Mouse (Mus musculus): ENCODE data around the gene Mettl7a2. TPM values are rescaled to one million over a fixed set of nuclear protein-coding genes. Genes with fewer than 3 reads are reported as not detected.
A peak's percentile ranks its signal among the peaks of the same experiment; 100 is the strongest.
"Not testable (repeated sequence)": the region's sequence is repeated elsewhere in the genome, so short reads cannot be mapped to it uniquely, and the experiment has no call there.

The Mettl7a2 gene
- polyA plus RNA-seq, 1 experiment: not detected

GRCm38 (mm10) chr15:100319884-100320283, 33.1 kb upstream of the Mettl7a2 start:
- Histone ChIP-seq H3K27ac (ENCODE audit: insufficient read depth, low read length) (no peak overlapping the region), H3K4me1 (ENCODE audit: control insufficient read depth, insufficient read depth, low read length) (no peaks in the 10 kb centered on the region), H3K4me3 (ENCODE audit: insufficient read depth, low read length) (no peak overlapping the region)
- TF ChIP-seq CTCF (IDR thresholded peaks at IDR 0.05; ENCODE audit: extremely low read depth, insufficient read depth, low read length) (no peak), POLR2A (IDR thresholded peaks at IDR 0.05; ENCODE audit: extremely low read depth, insufficient read depth, low read length) (no peak)

DNA sequence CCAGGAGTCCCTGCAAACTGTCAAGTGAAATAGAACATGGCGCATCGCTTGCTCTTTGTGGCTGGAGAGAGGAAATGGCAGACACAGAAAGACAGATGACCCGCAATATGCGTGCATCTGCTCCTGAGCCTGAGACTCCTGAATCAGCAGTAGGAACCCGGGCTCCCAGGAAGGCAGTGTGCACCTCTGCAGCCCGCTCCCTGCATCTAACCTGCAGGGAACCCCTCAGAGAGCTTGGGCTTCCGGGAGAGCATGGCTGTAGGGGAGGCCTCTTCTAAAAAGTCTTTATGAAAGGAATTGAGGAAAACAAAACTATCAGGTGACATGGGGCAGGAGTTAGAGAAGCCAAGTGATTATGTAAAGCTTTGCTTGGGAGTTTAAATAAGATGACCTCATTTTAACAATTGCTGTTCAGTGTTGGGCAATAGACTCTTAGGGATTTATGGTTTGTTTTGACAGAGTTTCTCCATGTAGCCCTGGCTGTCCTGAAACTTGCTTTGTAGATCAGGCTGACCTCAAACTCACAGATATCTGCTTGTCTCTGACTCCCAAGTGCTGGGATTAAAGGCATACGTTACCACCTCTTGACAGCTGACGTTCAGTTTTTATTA, 32.6 kb upstream of the Mettl7a2 start:
- no peak overlapping the region for H3K4me3 ChIP-seq (ENCODE audit: insufficient read depth, low read length)
- H3K4me1 ChIP-seq (ENCODE audit: control insufficient read depth, insufficient read depth, low read length): no peaks in the 10 kb centered on the region
- TF ChIP-seq POLR2A (IDR thresholded peaks at IDR 0.05; ENCODE audit: extremely low read depth, insufficient read depth, low read length) (no peak), CTCF (IDR thresholded peaks at IDR 0.05; ENCODE audit: extremely low read depth, insufficient read depth, low read length) (no peak)
- no peak overlapping the region for H3K27ac ChIP-seq (ENCODE audit: insufficient read depth, low read length)

GRCm38 (mm10) chr15:100321134-100321533, 31.9 kb upstream of the Mettl7a2 start:
- Histone ChIP-seq H3K4me1 (ENCODE audit: control insufficient read depth, insufficient read depth, low read length) (no peaks in the 10 kb centered on the region), H3K4me3 (ENCODE audit: insufficient read depth, low read length) (no peak overlapping the region), H3K27ac (ENCODE audit: insufficient read depth, low read length) (no peak overlapping the region)
- TF ChIP-seq POLR2A (IDR thresholded peaks at IDR 0.05; ENCODE audit: extremely low read depth, insufficient read depth, low read length): no peak
- 0 out of 2 replicates have a peak, but pooled peaks have one; percentile 3 for TF ChIP-seq CTCF (IDR thresholded peaks at IDR 0.05; ENCODE audit: extremely low read depth, insufficient read depth, low read length)

- Histone ChIP-seq H3K4me3 (ENCODE audit: insufficient read depth, low read length) (no peak overlapping the region), H3K4me1 (ENCODE audit: control insufficient read depth, insufficient read depth, low read length) (no peaks in the 10 kb centered on the region; the same call in 1 of the 2 replicates), H3K27ac (ENCODE audit: insufficient read depth, low read length) (no peak overlapping the region; the same call in 1 of the 2 replicates)
- TF ChIP-seq CTCF (IDR thresholded peaks at IDR 0.05; ENCODE audit: extremely low read depth, insufficient read depth, low read length): no peak
- TF ChIP-seq POLR2A (IDR thresholded peaks at IDR 0.05; ENCODE audit: extremely low read depth, insufficient read depth, low read length): no peak
Measured at GRCm38 (mm10) chr15:100324021-100324591, 28.9 kb upstream of the Mettl7a2 start.

DNA sequence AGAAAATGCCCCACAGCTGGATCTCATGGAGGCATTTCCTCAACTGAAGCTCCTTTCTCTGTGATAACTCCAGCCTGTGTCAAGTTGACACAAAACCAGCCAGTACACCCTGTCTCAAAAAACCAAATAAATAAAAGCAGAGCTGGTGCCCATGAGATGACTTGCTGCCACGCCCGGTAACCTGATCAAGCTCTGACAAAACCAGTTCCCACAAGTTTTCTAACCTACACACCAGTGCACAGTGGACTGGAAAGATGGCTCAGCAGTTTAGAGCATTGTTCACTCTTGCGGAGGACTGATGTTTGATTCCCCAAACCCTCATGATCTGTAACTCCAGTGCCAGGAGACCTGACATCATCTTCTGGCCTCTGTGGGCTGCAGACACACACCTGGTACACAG, 27.8 kb upstream of the Mettl7a2 start:
- TF ChIP-seq POLR2A (IDR thresholded peaks at IDR 0.05; ENCODE audit: extremely low read depth, insufficient read depth, low read length): no peak
- TF ChIP-seq CTCF (IDR thresholded peaks at IDR 0.05; ENCODE audit: extremely low read depth, insufficient read depth, low read length): no peak
- no peak overlapping the region for H3K4me3 ChIP-seq (ENCODE audit: insufficient read depth, low read length)
- no peaks in the 10 kb centered on the region; the same call in 1 of the 2 replicates for H3K4me1 ChIP-seq (ENCODE audit: control insufficient read depth, insufficient read depth, low read length)
- H3K27ac ChIP-seq (ENCODE audit: insufficient read depth, low read length): no peak overlapping the region

GRCm38 (mm10) chr15:100328089-100328488, 24.9 kb upstream of the Mettl7a2 start:
- not testable (repeated sequence) for H3K27ac ChIP-seq (ENCODE audit: insufficient read depth, low read length); H3K4me3 ChIP-seq (ENCODE audit: insufficient read depth, low read length); H3K4me1 ChIP-seq (ENCODE audit: control insufficient read depth, insufficient read depth, low read length)

DNA sequence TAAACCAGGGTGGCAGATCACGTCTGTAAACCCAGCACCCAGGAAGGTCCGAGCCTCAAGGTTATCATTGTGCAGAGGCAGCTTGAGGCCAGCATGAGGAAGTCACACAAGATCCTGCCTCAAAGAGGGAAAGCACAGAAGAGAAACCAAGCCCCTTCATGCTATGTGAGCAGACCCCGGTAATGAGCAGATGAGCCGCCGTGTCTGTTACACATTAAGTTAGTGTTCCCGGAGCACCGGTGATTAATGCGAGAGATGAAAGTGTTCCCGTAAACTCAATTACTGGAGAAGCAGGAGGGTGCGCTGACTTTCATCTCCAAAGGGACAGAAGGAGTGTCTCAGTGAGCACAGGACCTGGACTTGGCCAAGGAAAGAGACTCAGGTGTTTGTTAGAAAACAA, 23.7 kb upstream of the Mettl7a2 start:
- not testable (repeated sequence) for H3K27ac ChIP-seq (ENCODE audit: insufficient read depth, low read length); H3K4me3 ChIP-seq (ENCODE audit: insufficient read depth, low read length); H3K4me1 ChIP-seq (ENCODE audit: control insufficient read depth, insufficient read depth, low read length)

DNA sequence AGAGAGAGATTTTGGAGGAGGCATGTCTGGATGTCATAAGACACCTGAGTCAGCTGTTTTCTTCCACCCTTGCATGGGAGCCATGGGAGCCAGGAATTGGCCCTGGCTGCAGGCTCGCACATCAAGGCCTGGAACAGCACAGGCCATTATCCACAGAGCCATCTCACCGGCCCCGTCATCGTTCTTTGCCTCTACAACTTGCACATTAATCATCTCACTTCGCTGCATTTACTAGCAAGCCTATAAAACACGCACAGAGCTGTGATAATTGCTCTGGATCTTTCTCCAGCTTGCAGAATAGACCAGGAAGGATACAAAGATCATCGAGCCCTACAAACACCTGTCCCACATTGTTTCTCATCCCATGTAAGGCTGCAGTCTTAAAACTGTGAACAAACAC, 22.3 kb upstream of the Mettl7a2 start:
- Histone ChIP-seq H3K4me1 (ENCODE audit: control insufficient read depth, insufficient read depth, low read length) (no peaks in the 10 kb centered on the region; the same call in 1 of the 2 replicates), H3K27ac (ENCODE audit: insufficient read depth, low read length) (no peak overlapping the region), H3K4me3 (ENCODE audit: insufficient read depth, low read length) (no peak overlapping the region)
- no peak for TF ChIP-seq CTCF (IDR thresholded peaks at IDR 0.05; ENCODE audit: extremely low read depth, insufficient read depth, low read length)
- no peak for TF ChIP-seq POLR2A (IDR thresholded peaks at IDR 0.05; ENCODE audit: extremely low read depth, insufficient read depth, low read length)

- H3K4me3 ChIP-seq (ENCODE audit: insufficient read depth, low read length); H3K27ac ChIP-seq (ENCODE audit: insufficient read depth, low read length); H3K4me1 ChIP-seq (ENCODE audit: control insufficient read depth, insufficient read depth, low read length): not testable (repeated sequence)
Measured at GRCm38 (mm10) chr15:100332077-100332961, 20.7 kb upstream of the Mettl7a2 start.

DNA sequence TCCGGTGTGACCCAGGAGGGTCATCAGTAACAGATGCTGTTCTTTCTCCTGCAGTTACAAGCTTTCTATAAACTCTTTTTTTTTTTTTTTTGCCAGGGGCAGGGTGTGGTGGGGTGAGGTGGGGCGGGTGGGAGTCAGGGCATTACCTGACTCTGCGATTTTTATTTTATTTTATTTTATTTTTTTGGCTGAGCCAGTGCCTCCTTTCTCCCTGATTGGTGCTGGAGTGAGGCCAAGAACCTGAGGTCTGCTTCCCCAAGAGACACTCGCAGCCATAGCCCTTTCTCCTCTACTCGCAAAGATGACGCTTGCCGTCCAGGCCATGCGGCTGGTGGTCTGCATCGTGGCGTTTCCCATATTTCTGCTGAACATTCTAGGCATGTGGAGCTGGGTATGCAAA, 18.4 kb upstream of the Mettl7a2 start, which contains the start of gene Mettl7a3:
Mettl7a3 (plus strand) TSS at position 301 of the 400 bp plus-strand sequence.
- Histone ChIP-seq H3K4me1 (ENCODE audit: control insufficient read depth, insufficient read depth, low read length) (no peaks in the 10 kb centered on the region), H3K27ac (ENCODE audit: insufficient read depth, low read length) (no peak within 1 kb of the TSS), H3K4me3 (ENCODE audit: insufficient read depth, low read length) (no peak within 1 kb of the TSS)
- TF ChIP-seq CTCF (IDR thresholded peaks at IDR 0.05; ENCODE audit: extremely low read depth, insufficient read depth, low read length) (no peak), POLR2A (IDR thresholded peaks at IDR 0.05; ENCODE audit: extremely low read depth, insufficient read depth, low read length) (no peak)

DNA sequence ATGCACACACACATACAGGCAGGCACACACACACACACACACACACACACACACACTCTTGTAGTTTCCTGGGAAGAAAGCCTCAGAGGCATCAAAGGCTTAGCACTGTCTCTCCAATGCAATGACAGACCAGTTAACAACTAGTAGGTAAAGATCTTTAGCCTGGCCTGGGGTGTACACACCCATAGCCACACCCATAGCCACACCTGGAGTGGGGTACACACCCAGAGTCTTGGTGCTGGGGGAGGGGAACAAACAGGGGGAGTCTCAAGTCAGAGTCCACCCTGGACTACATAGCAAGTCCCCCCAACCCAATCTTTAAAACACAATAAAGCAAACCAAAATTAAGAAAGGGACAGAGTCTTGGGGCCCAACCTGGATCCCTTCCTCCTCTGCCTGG, 15.7 kb upstream of the Mettl7a2 start:
- H3K27ac ChIP-seq (ENCODE audit: insufficient read depth, low read length); H3K4me1 ChIP-seq (ENCODE audit: control insufficient read depth, insufficient read depth, low read length); H3K4me3 ChIP-seq (ENCODE audit: insufficient read depth, low read length): not testable (repeated sequence)

DNA sequence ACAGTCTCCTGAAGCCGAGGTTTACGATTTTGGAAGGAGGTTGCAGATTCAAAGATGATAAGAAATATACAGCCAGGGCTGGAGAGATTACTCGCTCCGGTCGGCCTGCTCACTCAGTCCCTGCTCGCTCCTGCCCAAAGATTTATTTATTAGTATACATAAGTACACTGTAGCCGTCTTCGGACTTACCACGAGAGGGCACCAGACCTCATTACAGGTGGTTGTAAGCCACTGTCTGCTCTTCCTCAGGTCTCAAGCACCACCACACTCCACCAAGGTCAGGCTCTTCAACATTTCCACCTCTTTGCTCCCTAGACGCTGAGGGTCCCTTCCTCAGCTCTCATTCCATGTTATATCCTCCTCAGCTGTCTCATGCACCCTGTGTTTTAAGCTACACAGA, 15.2 kb upstream of the Mettl7a2 start:
- not testable (repeated sequence) for H3K4me1 ChIP-seq (ENCODE audit: control insufficient read depth, insufficient read depth, low read length); H3K27ac ChIP-seq (ENCODE audit: insufficient read depth, low read length); H3K4me3 ChIP-seq (ENCODE audit: insufficient read depth, low read length)

GRCm38 (mm10) chr15:100341314-100341980, 11.6 kb upstream of the Mettl7a2 start:
- not testable (repeated sequence) for H3K4me3 ChIP-seq (ENCODE audit: insufficient read depth, low read length); H3K27ac ChIP-seq (ENCODE audit: insufficient read depth, low read length); H3K4me1 ChIP-seq (ENCODE audit: control insufficient read depth, insufficient read depth, low read length)
